Mouse (Mus musculus): ENCODE data around the gene Ecm2. TPM values are rescaled to one million over a fixed set of nuclear protein-coding genes. Genes with fewer than 3 reads are reported as not detected.
A peak's percentile ranks its signal among the peaks of the same experiment; 100 is the strongest.

The Ecm2 gene
- total and polyA plus RNA-seq, 2 experiments from 2014 or later: 1.8 to 2.0 TPM

- WGBS: 85% methylated on average over 1 of the region's 1 CpGs
- Histone ChIP-seq H3K9ac (no peak overlapping the region), H3K4me3 (ENCODE audit: low read depth, low read length) (no peak overlapping the region), H3K9me3 (ENCODE audit: low read length) (no peaks in the 10 kb centered on the region), H3K27me3 (ENCODE audit: insufficient read depth, low read length) (no peaks in the 10 kb centered on the region), H3K27ac (ENCODE audit: low read depth, low read length) (no peak overlapping the region), H3K4me2 (ENCODE audit: low read depth) (no peak overlapping the region), H3K4me1 (ENCODE audit: insufficient read depth) (no peaks in the 10 kb centered on the region), H3K36me3 (ENCODE audit: insufficient read depth) (no peaks in the 10 kb centered on the region)
- DNase-seq: no peak
- no peak for TF ChIP-seq CTCF (IDR thresholded peaks at IDR 0.05; ENCODE audit: low read depth)
- no peak for ATAC-seq
Observed at GRCm38 (mm10) chr13:49546517-49546916, 41.9 kb downstream of the Ecm2 start.

GRCm38 (mm10) chr13:49547563-49548150 is 43.0 kb downstream of the Ecm2 start:
- no peak for ATAC-seq
- H3K4me2 ChIP-seq (ENCODE audit: low read depth): no peak overlapping the region
- no peak overlapping the region for H3K27ac ChIP-seq (ENCODE audit: low read depth, low read length)
- 76% methylated on average over 1 of the region's 1 CpGs for WGBS
- DNase-seq: no peak
- no peak for TF ChIP-seq CTCF (IDR thresholded peaks at IDR 0.05; ENCODE audit: low read depth)
- H3K27me3 ChIP-seq (ENCODE audit: insufficient read depth, low read length): no peaks in the 10 kb centered on the region
- no peaks in the 10 kb centered on the region for H3K4me1 ChIP-seq (ENCODE audit: insufficient read depth)
- H3K36me3 ChIP-seq (ENCODE audit: insufficient read depth): no peaks in the 10 kb centered on the region
- H3K4me3 ChIP-seq (ENCODE audit: low read depth, low read length): no peak overlapping the region
- no peak overlapping the region for H3K9ac ChIP-seq
- H3K9me3 ChIP-seq (ENCODE audit: low read length): no peaks in the 10 kb centered on the region

GRCm38 (mm10) chr13:49549616-49550015 is 45.0 kb downstream of the Ecm2 start:
- Histone ChIP-seq H3K36me3 (ENCODE audit: insufficient read depth) (no peaks in the 10 kb centered on the region), H3K27me3 (ENCODE audit: insufficient read depth, low read length) (no peaks in the 10 kb centered on the region), H3K4me3 (ENCODE audit: low read depth, low read length) (no peak overlapping the region), H3K4me2 (ENCODE audit: low read depth) (no peak overlapping the region), H3K9ac (no peak overlapping the region), H3K4me1 (ENCODE audit: insufficient read depth) (no peaks in the 10 kb centered on the region), H3K9me3 (ENCODE audit: low read length) (no peaks in the 10 kb centered on the region), H3K27ac (ENCODE audit: low read depth, low read length) (no peak overlapping the region)
- no peak for TF ChIP-seq CTCF (IDR thresholded peaks at IDR 0.05; ENCODE audit: low read depth)
- 96% methylated on average over 3 of the region's 3 CpGs for WGBS
- DNase-seq: no peak
- no peak for ATAC-seq

- Histone ChIP-seq H3K36me3 (ENCODE audit: insufficient read depth) (no peaks in the 10 kb centered on the region), H3K27ac (ENCODE audit: low read depth, low read length) (no peak overlapping the region), H3K4me2 (ENCODE audit: low read depth) (no peak overlapping the region), H3K9ac (no peak overlapping the region), H3K4me3 (ENCODE audit: low read depth, low read length) (no peak overlapping the region), H3K9me3 (ENCODE audit: low read length) (no peaks in the 10 kb centered on the region), H3K27me3 (ENCODE audit: insufficient read depth, low read length) (no peaks in the 10 kb centered on the region), H3K4me1 (ENCODE audit: insufficient read depth) (no peaks in the 10 kb centered on the region)
- TF ChIP-seq CTCF (IDR thresholded peaks at IDR 0.05; ENCODE audit: low read depth): no peak
- DNase-seq (no peak), ATAC-seq (no peak)
- 83% methylated on average over 5 of the region's 5 CpGs for WGBS
Observed at GRCm38 (mm10) chr13:49554519-49554918, 49.9 kb downstream of the Ecm2 start.

GRCm38 (mm10) chr13:49556203-49556602 is 51.6 kb downstream of the Ecm2 start:
- Histone ChIP-seq H3K4me1 (ENCODE audit: insufficient read depth) (no peaks in the 10 kb centered on the region), H3K36me3 (ENCODE audit: insufficient read depth) (no peaks in the 10 kb centered on the region), H3K27ac (ENCODE audit: low read depth, low read length) (no peak overlapping the region), H3K4me3 (ENCODE audit: low read depth, low read length) (no peak overlapping the region), H3K27me3 (ENCODE audit: insufficient read depth, low read length) (no peaks in the 10 kb centered on the region), H3K4me2 (ENCODE audit: low read depth) (no peak overlapping the region), H3K9ac (no peak overlapping the region), H3K9me3 (ENCODE audit: low read length) (no peaks in the 10 kb centered on the region)
- WGBS: 64% methylated on average over 1 of the region's 1 CpGs
- no peak for TF ChIP-seq CTCF (IDR thresholded peaks at IDR 0.05; ENCODE audit: low read depth)
- no peak for DNase-seq
- no peak for ATAC-seq

- no peak overlapping the region for H3K4me2 ChIP-seq (ENCODE audit: low read depth)
- H3K9me3 ChIP-seq (ENCODE audit: low read length): no peaks in the 10 kb centered on the region
- TF ChIP-seq CTCF (IDR thresholded peaks at IDR 0.05; ENCODE audit: low read depth): no peak
- H3K4me3 ChIP-seq (ENCODE audit: low read depth, low read length): no peak overlapping the region
- ATAC-seq (no peak), DNase-seq (no peak)
- no peaks in the 10 kb centered on the region for H3K36me3 ChIP-seq (ENCODE audit: insufficient read depth)
- H3K27me3 ChIP-seq (ENCODE audit: insufficient read depth, low read length): no peaks in the 10 kb centered on the region
- H3K4me1 ChIP-seq (ENCODE audit: insufficient read depth): no peaks in the 10 kb centered on the region
- no peak overlapping the region for H3K27ac ChIP-seq (ENCODE audit: low read depth, low read length)
- H3K9ac ChIP-seq: no peak overlapping the region
- WGBS: 75% methylated on average over 1 of the region's 1 CpGs
Observed at GRCm38 (mm10) chr13:49556924-49557323, 52.3 kb downstream of the Ecm2 start.

GRCm38 (mm10) chr13:49559185-49559584 is 54.6 kb downstream of the Ecm2 start:
- Histone ChIP-seq H3K4me1 (ENCODE audit: insufficient read depth) (no peaks in the 10 kb centered on the region), H3K27ac (ENCODE audit: low read depth, low read length) (no peak overlapping the region), H3K4me3 (ENCODE audit: low read depth, low read length) (no peak overlapping the region), H3K27me3 (ENCODE audit: insufficient read depth, low read length) (no peaks in the 10 kb centered on the region), H3K9ac (no peak overlapping the region), H3K4me2 (ENCODE audit: low read depth) (no peak overlapping the region), H3K9me3 (ENCODE audit: low read length) (no peaks in the 10 kb centered on the region), H3K36me3 (ENCODE audit: insufficient read depth) (no peaks in the 10 kb centered on the region)
- 37% methylated on average over 2 of the region's 2 CpGs for WGBS
- TF ChIP-seq CTCF (IDR thresholded peaks at IDR 0.05; ENCODE audit: low read depth): peak; percentile 34; the same call in 1 of the 2 replicates
- ATAC-seq (no peak), DNase-seq (peak; percentile 2)
